Mouse (Mus musculus): ENCODE results near the gene Cxcl14.

DNA sequence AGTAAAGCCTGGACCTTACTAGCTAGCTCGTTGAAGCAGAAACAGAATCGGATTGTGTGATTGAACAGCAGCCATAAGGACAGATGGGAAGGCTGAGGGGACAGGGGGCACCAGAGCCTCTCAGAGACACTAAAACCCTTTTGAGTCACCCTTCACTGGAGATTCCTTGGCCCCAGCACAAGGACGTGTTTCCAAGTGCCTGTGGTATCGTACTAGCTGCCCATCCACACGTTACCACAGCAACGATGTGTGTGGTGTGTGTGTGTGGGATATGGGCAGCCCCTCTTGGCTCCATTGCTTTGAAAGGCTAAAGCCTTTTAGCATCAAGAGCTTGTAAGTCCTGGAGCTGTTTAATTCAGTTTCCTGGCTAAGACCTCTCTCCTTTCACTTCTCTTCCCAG, 33.4 kb upstream of the Cxcl14 start:
- TF ChIP-seq EP300 (IDR thresholded peaks at IDR 0.05; ENCODE audit: low read depth in 1 of 2, low read length in 2 of 2), result no peak
- no peak for TF ChIP-seq MYC (IDR thresholded peaks at IDR 0.05; ENCODE audit: low read depth, low read length)
- TF ChIP-seq POLR2A (IDR thresholded peaks at IDR 0.05; ENCODE audit: control insufficient read depth in 1 of 2, insufficient read depth in 1 of 2, low read depth in 1 of 2, low read length in 2 of 2, poor library complexity in 1 of 2), result no peak
- TF ChIP-seq POLR2AphosphoS2 (IDR thresholded peaks at IDR 0.05; ENCODE audit: low read length), result no peak
- no peak for TF ChIP-seq ZNF384 (IDR thresholded peaks at IDR 0.05; ENCODE audit: low read depth, low read length)
- no peak for TF ChIP-seq CTCF (IDR thresholded peaks at IDR 0.05 in 2 of 3, conservative IDR thresholded peaks at IDR 0.05 in 1 of 3; ENCODE audit: control insufficient read depth in 1 of 3, insufficient read depth in 1 of 3, low read depth in 2 of 3, low read length in 3 of 3, poor library complexity in 1 of 3, severe bottlenecking in 1 of 3)
